Mouse (Mus musculus) cerebellum, postnatal 14 days (tissue): ENCODE results near the gene Nt5e.
A peak's percentile ranks its signal among the peaks of the same experiment; 100 is the strongest.

Experiments used
- DNase-seq, 2 experiments: peaks; one replicate each; pipeline ENCODE4 v3.0.0; 2021; ENCODE audit warnings: mixed read lengths in 2 of 2

Gene Nt5e

DNA sequence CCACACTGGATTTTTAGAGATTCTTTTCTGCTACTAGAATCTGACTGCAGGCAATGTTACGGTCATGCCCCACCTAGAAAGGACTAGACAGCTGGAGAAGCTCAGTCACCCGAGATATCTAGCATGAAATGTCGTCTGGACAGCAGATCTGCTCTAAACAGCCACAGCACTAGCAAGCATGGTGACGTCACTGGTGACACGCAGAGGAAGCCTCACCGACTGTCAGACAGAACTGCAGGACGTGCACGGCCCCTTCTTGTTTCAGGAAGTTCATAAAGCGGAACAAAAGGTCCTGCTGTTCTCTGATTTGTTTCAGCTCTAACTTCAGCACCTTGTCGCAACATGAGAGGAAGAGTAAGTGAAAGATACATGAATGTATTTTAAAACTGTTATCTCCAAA lies 77.1 kb downstream of the Nt5e start:
- DNase-seq = peak; percentile 14

DNA sequence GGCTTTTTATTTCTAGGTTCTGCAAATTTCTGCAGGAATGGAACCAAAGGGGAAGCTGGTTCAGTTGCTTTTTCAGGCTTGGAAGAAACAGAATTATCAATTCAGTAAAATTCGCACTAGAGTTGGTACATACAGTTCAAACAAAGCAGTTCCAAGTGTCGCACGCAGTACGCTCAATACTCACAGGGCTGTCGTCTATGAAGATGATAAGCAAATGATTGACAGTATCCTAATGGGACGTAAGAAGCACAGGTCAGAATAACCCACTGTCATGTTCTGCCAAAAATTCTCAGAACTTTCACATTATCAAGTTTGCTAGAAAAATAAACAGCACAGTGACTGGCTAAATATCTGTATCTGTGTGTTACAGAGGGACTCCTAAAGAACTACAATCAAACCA lies 77.5 kb downstream of the Nt5e start:
- no peak for DNase-seq

DNA sequence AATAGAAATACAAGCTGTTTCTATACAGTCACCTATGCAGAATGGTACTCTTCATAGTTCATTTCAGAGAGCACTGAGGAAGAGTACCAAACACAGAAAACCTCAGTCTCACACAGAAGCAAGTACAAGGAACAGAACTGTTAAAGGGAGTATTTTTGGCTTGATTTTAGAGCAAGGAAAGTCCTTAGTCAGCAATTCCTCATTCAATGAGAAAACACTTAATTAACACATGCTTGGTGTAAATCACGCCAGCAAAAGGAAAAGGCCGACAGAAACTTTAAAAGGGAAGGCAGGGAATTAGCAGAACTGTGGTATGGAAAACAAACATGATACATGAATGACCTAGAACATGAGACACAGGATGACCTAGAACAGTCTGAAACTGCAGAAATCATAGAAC lies 83.0 kb downstream of the Nt5e start:
- no peak for DNase-seq

DNA sequence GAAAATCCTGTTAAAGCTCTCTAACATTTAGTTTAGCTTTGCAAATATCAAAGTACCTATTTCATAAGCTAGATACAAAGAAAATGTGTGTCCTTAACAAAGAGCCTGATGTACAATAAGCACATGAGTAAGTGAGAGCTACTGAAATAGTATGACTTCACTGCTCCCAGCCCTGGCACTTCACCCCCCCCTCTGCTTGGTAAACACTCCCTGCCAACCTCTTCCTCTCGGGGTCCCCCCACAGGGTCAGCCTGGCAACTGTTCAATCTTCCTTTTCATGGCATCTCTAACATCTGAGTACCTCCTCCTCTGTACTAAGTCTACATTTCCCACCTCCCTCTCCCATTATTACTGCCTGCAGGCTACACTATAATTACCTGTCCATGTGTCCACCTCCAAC lies 89.8 kb downstream of the Nt5e start:
- DNase-seq = no peak
